Mouse (Mus musculus) embryonic fibroblast, embryonic 13.5 days (primary cell): ENCODE results near the gene Zdhhc9.

Experiments
- CTCF ChIP-seq: IDR thresholded peaks from 2 replicates; pipeline ENCODE4 v1.5.1; 2011; ENCODE audit warnings: mild to moderate bottlenecking, control low read depth, low read length, moderate library complexity, borderline replicate concordance; ENCODE audit not compliant: insufficient read depth
- POLR2A ChIP-seq: IDR thresholded peaks from 2 replicates; pipeline ENCODE4 v1.6.1; 2011; ENCODE audit warnings: low read depth, mild to moderate bottlenecking, control low read depth, low read length, moderate library complexity

- TF ChIP-seq POLR2A: no peak
- TF ChIP-seq CTCF: no peak
These were observed 81.7 kb downstream of the Zdhhc9 start for GRCm38 (mm10) chrX:48126903-48127476.
